Mouse (Mus musculus): Measurements from ENCODE around the gene Abcf1. TPM values are rescaled to one million over a fixed set of nuclear protein-coding genes. Genes with fewer than 3 reads are reported as not detected.

Abcf1 gene
- total RNA-seq (2023), result 129 TPM

GRCm38 (mm10) chr17:35969418-35970389 lies at the start of gene Abcf1:
Abcf1 (minus strand) TSS chr17:35969761.

DNA sequence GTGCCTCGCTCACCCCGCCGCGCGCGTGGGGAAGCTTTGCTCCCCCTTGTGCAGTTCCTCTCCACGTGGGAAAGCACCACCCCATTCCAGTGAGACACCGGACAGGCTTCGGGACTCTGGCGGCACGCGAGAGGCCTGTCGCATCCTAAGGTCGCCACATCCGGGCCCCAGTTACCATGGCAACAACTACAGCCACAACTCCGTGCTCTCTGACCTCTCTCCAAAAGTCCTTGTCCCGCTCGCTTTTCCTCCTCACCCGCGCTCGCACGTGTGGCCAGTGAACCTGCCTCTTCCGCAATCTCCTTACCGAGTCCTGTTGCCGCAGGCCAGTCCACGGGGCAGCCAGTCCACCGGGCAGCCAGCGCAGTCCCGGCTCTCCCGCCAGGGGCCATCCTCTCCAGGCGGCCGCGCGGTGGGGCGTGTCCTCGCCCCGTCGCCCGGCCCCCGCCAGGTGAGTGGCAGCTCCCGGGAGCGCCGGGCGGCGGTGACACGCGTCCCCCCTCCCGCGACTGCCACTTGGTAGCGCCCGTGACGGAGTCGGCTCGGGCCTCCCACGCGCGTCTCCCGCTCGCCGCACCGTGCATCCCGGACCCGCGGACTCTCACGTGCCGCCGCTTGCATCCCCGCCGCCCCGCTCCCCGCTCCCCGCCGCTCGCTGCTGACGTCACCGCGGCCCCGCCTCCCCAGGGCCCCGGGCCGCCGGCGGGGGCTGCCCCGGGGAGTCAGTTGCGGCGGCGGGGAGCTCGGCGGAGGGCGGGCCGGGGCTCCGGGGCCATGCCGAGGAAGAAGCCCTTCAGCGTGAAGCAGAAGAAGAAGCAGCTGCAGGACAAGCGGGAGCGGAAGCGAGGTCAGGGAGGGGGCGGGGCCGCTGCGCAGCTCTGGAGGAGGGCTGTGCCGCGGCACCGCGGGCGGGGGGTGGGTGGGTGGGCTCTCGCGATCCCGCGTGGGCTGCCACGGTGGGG lies 10.1 kb upstream of the Abcf1 start, which contains the start of the genes Gnl1 and Prr3:
Gnl1 (plus strand) TSS at position 451 of the 962 bp plus-strand sequence.
Prr3 (minus strand) TSS at position 836 of the 962 bp plus-strand sequence.

DNA sequence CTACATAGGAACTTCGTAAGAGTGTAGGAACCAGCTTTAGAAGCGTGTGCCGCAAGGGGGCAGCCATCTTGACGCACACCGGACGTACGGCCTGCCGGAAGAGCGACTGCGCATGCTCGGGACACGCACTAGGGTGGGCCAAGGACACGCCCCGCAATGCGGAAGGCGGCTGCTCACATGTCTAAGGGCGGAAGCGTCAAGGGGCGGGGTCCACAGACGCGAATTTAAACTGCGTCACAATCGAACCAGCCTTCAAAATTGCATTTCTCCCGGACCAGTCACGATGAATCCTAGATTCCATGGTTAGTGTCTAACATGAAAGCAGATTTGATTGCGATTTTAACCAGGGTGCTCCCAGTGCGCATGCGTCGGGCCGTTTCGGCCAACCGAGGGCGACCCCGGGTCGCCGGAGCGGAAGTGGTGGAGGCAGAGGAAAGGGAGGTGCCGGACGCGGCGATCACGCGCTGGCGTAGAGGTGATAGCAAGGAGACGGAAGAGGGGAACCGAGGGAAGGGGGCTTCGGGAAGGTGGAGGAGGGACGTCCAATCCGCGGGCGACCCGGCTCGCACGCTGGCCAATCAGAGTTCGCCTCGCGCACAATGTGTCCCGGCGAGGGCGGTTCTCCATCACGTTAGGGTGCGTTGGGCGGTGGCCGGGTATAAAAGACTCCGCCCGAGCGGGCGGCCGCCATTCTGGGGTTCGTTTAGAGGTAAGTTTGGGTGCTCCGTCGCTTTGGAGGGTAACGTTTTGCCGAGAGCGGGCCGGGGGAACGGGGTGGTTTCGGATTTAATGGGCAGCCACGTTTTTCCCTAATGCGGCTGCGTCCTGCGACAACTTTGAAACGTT lies 53.0 kb downstream of the Abcf1 start, which contains the start of the genes Mrps18b and Ppp1r10:
Mrps18b (minus strand) TSS at position 93 of the 846 bp plus-strand sequence.
Ppp1r10 (plus strand) TSS at position 138 of the 846 bp plus-strand sequence.

DNA sequence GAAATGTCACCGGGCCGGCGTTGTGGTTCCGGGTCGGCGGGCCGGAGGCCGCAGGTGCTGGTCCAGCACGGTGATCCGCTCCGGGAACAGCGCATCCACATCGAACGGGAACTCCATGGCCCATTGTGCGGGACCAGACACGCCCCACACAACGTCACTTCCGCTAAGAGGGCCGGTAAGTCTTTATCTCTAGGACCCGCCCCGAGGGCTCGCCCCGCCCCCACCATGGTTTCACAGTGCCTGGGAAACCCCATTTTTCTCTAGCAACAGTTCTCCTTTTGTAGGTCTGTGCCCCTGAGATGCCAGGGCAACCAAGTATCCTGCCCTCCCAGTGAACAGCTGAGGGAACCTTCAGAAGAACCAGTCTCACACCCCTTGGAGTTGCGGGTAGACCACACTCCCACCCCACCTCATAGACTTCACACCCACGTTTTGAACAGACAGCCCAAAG lies 59.6 kb downstream of the Abcf1 start, which contains the start of gene Atat1:
Atat1 (minus strand) TSS at position 157 of the 451 bp plus-strand sequence.

Other genes starting within 250 kb of the Abcf1 start
- gene Ier3, start 148.1 kb downstream of the Abcf1 start, total RNA-seq (2023), result 6.3 TPM
- 46.7 TPM for gene Flot1, start 146.5 kb downstream of the Abcf1 start, total RNA-seq (2023)
- 496 TPM for gene Tubb5, start 131.5 kb downstream of the Abcf1 start, total RNA-seq (2023)
- gene Mdc1, start 128.2 kb downstream of the Abcf1 start, total RNA-seq (2023), result 79.2 TPM
- 19.7 TPM for gene Nrm, start 108.4 kb downstream of the Abcf1 start, total RNA-seq (2023)
- 272 TPM for gene Ppp1r18, start 104.2 kb downstream of the Abcf1 start, total RNA-seq (2023)
- gene Dhx16, start 89.9 kb downstream of the Abcf1 start, total RNA-seq (2023), result 95.2 TPM
- gene 2310061I04Rik, start 72.3 kb downstream of the Abcf1 start, total RNA-seq (2023), result 30.0 TPM
- gene Atat1, start 59.7 kb downstream of the Abcf1 start, total RNA-seq (2023), result 13.5 TPM
- 61.0 TPM for gene Mrps18b, start 53.4 kb downstream of the Abcf1 start, total RNA-seq (2023)
- gene Ppp1r10, start 53.3 kb downstream of the Abcf1 start, total RNA-seq (2023), result 184 TPM
- 61.6 TPM for gene Gnl1, start 10.1 kb upstream of the Abcf1 start, total RNA-seq (2023)
- 67.0 TPM for gene Prr3, start 10.5 kb upstream of the Abcf1 start, total RNA-seq (2023)
- gene H2-T24, start 50.8 kb upstream of the Abcf1 start, total RNA-seq (2023), result 25.7 TPM
- gene H2-T23, start 63.1 kb upstream of the Abcf1 start, total RNA-seq (2023), result 302 TPM
- gene H2-T22, start 73.0 kb upstream of the Abcf1 start, total RNA-seq (2023), result 187 TPM
- 1.3 TPM for gene Gm6034, start 73.2 kb upstream of the Abcf1 start, total RNA-seq (2023)
- 87.5 TPM for gene Gm11127, start 88.6 kb upstream of the Abcf1 start, total RNA-seq (2023)
- 10.8 TPM for gene Gm19684, start 151.9 kb upstream of the Abcf1 start, total RNA-seq (2023)
- 15.3 TPM for gene Gm7030, start 159.7 kb upstream of the Abcf1 start, total RNA-seq (2023)
- not detected for gene Gm8909, start 198.8 kb upstream of the Abcf1 start, total RNA-seq (2023)
- gene H2-T3, start 220.5 kb upstream of the Abcf1 start, total RNA-seq (2023), result 1.2 TPM

Data from CD4-positive naive resting alpha-beta T cell, adult 57 days (primary cell).